Mouse (Mus musculus) kidney, postnatal 0 days (tissue): Measurements from ENCODE around the gene Psme2b. TPM values are rescaled to one million over a fixed set of nuclear protein-coding genes. Genes with fewer than 3 reads are reported as not detected.
"Not testable (repeated sequence)": the region's sequence is repeated elsewhere in the genome, so short reads cannot be mapped to it uniquely, and the experiment has no call there.

Source experiments
- ATAC-seq: fragments of 200-750 bp; cut with Nextera tagmentation; replicated peaks from 2 replicates; pipeline ENCODE4 v1.8.0; 2017; ENCODE audit warnings: low read depth, moderate number of reproducible peaks, moderate TSS enrichment, moderate library complexity; ENCODE audit not compliant: low FRiP score
- DNase-seq: peaks from one replicate; pipeline ENCODE4 v3.0.0-alpha.2; 2016; ENCODE audit warnings: low spot score
- H3K27ac ChIP-seq: fragments of 300-500 bp; sonication (generic); 2 replicates; pipeline ENCODE4 v1.5.1; 2014; ENCODE audit warnings: mild to moderate bottlenecking
- H3K27me3 ChIP-seq: fragments of 300-500 bp; sonication (generic); 2 replicates; pipeline ENCODE4 v1.6.1; 2014; ENCODE audit warnings: low read length, mixed read lengths; ENCODE audit not compliant: insufficient read depth
- H3K36me3 ChIP-seq: fragments of 300-500 bp; sonication (generic); 2 replicates; pipeline ENCODE4 v1.6.1; 2014; ENCODE audit warnings: low read length, mixed read lengths; ENCODE audit not compliant: insufficient read depth
- H3K4me1 ChIP-seq: fragments of 300-500 bp; sonication (generic); replicated peaks from 2 replicates; pipeline ENCODE4 v1.6.1; 2014; ENCODE audit warnings: antibody characterized with exemption, low read length, mixed read lengths; ENCODE audit not compliant: insufficient read depth
- H3K4me2 ChIP-seq: fragments of 300-500 bp; sonication (generic); 2 replicates; pipeline ENCODE4 v1.6.1; 2014; ENCODE audit warnings: mild to moderate bottlenecking, low read length, moderate library complexity, mixed read lengths
- H3K4me3 ChIP-seq: fragments of 300-500 bp; sonication (generic); replicated peaks from 2 replicates; pipeline ENCODE4 v1.5.1; 2014; ENCODE audit warnings: low read depth, low read length
- H3K9ac ChIP-seq: fragments of 300-500 bp; sonication (generic); 2 replicates; pipeline ENCODE4 v1.6.1; 2014; ENCODE audit warnings: low read depth, low read length
- H3K9me3 ChIP-seq: fragments of 300-500 bp; sonication (generic); replicated peaks from 2 replicates; pipeline ENCODE4 v1.6.1; 2016; ENCODE audit warnings: low read length, inconsistent platforms, mixed read lengths
- CTCF ChIP-seq: IDR thresholded peaks from 2 replicates; pipeline ENCODE4 v1.5.1; 2016; ENCODE audit warnings: antibody characterized with exemption, low read depth, mild to moderate bottlenecking, moderate library complexity
- WGBS: fragments of 180-500 bp; shearing (Covaris S2); extraction: QIAGEN DNeasy Blood & Tissue Kit; methylation state at CpG from one replicate; pipeline ENCODE4 v1.1.7; 2014; 5-methylcytosine and 5-hydroxymethylcytosine counted together
- polyA plus RNA-seq: library from polyadenylated mRNA; unstranded; fragments of >200 nt; fragmentation: Nextera tagmentation; extraction: Ambion mirVana; gene quantifications from 2 replicates; pipeline ENCODE4 v1.2.1, GENCODE M21; 2015

Psme2b gene
- polyA plus RNA-seq, 1 experiment from 2014 or later, result 5.0 TPM

- Histone ChIP-seq H3K9me3 (no peaks in the 10 kb centered on the region), H3K36me3 (no peaks in the 10 kb centered on the region), H3K27ac (no peak overlapping the region), H3K4me1 (no peaks in the 10 kb centered on the region), H3K9ac (no peak overlapping the region), H3K27me3 (no peaks in the 10 kb centered on the region), H3K4me3 (no peak overlapping the region), H3K4me2 (no peak overlapping the region)
- ATAC-seq (no peak), DNase-seq (no peak)
- TF ChIP-seq CTCF, result no peak
- WGBS, result 66% methylated on average over 3 of the region's 3 CpGs
These were observed 27.6 kb downstream of the Psme2b start for GRCm38 (mm10) chr11:48918380-48918779.

GRCm38 (mm10) chr11:48913611-48914010 is 32.4 kb downstream of the Psme2b start:
- ATAC-seq, result no peak
- Histone ChIP-seq H3K4me3 (no peak overlapping the region), H3K4me1 (no peaks in the 10 kb centered on the region), H3K9ac (no peak overlapping the region), H3K36me3 (no peaks in the 10 kb centered on the region), H3K27ac (no peak overlapping the region), H3K4me2 (no peak overlapping the region), H3K9me3 (no peaks in the 10 kb centered on the region), H3K27me3 (no peaks in the 10 kb centered on the region)
- no peak for TF ChIP-seq CTCF
- WGBS, result 92% methylated on average over 1 of the region's 1 CpGs
- no peak for DNase-seq

- no peaks in the 10 kb centered on the region for H3K9me3 ChIP-seq
- no peak for TF ChIP-seq CTCF
- no peaks in the 10 kb centered on the region for H3K4me1 ChIP-seq
- WGBS, result 71% methylated on average over 1 of the region's 1 CpGs
- H3K4me3 ChIP-seq, result no peak overlapping the region
- no peak overlapping the region for H3K9ac ChIP-seq
- no peaks in the 10 kb centered on the region for H3K27me3 ChIP-seq
- no peak for ATAC-seq
- H3K36me3 ChIP-seq, result no peaks in the 10 kb centered on the region
- no peak overlapping the region for H3K27ac ChIP-seq
- no peak for DNase-seq
- H3K4me2 ChIP-seq, result no peak overlapping the region
These were observed 37.5 kb downstream of the Psme2b start for GRCm38 (mm10) chr11:48908459-48908858.

GRCm38 (mm10) chr11:48902021-48902420 is 44.0 kb downstream of the Psme2b start, which contains the start of gene Gm5431:
TSS of gene Gm5431 (minus strand) at chr11:48902214.
- ATAC-seq, result no peak
- whole genome bisulfite sequencing, result 63% methylated on average over 2 of the region's 2 CpGs
- DNase-seq, result peak; percentile 10

GRCm38 (mm10) chr11:48901567-48901930 is 44.4 kb downstream of the Psme2b start:
- not testable (repeated sequence) for H3K4me3 ChIP-seq, H3K9me3 ChIP-seq, H3K36me3 ChIP-seq, H3K27me3 ChIP-seq, H3K27ac ChIP-seq, H3K4me1 ChIP-seq, H3K4me2 ChIP-seq, ATAC-seq, DNase-seq, H3K9ac ChIP-seq
- WGBS, result 89% methylated on average over 1 of the region's 1 CpGs

More at GRCm38 (mm10) chr11:48902021-48902420, 44.0 kb downstream of the Psme2b start, which contains the start of gene Gm5431:
- no peak for TF ChIP-seq CTCF
- Histone ChIP-seq H3K4me1 (no peaks in the 10 kb centered on the region), H3K27ac (no peak within 1 kb of the TSS), H3K9ac (no peak within 1 kb of the TSS), H3K9me3 (no peaks in the 10 kb centered on the region), H3K4me2 (no peak within 1 kb of the TSS), H3K27me3 (no peaks in the 10 kb centered on the region), H3K4me3 (no peak within 1 kb of the TSS), H3K36me3 (no peaks in the 10 kb centered on the region)

GRCm38 (mm10) chr11:48900654-48901566 is 45.1 kb downstream of the Psme2b start:
- 80% methylated on average over 6 of the region's 6 CpGs for WGBS
- not testable (repeated sequence) for H3K27me3 ChIP-seq, ATAC-seq, H3K4me3 ChIP-seq, H3K4me1 ChIP-seq, H3K4me2 ChIP-seq, H3K36me3 ChIP-seq, DNase-seq, H3K9me3 ChIP-seq, H3K27ac ChIP-seq, H3K9ac ChIP-seq
